Mouse (Mus musculus): Measurements from ENCODE around the gene Ttyh2.

The Ttyh2 gene

GRCm38 (mm10) chr11:114704071-114704913, 29.1 kb downstream of the Ttyh2 start:
- DNase-seq (ENCODE audit: low spot score in 2 of 2), result no peak

GRCm38 (mm10) chr11:114706358-114706757, 31.1 kb downstream of the Ttyh2 start:
- no peak for DNase-seq (ENCODE audit: low spot score in 2 of 2)

- DNase-seq (ENCODE audit: low spot score in 2 of 2), result no peak
These were observed 36.2 kb downstream of the Ttyh2 start for GRCm38 (mm10) chr11:114711393-114711792.

GRCm38 (mm10) chr11:114711861-114712260, 36.6 kb downstream of the Ttyh2 start:
- DNase-seq (ENCODE audit: low spot score in 2 of 2), result no peak

DNA sequence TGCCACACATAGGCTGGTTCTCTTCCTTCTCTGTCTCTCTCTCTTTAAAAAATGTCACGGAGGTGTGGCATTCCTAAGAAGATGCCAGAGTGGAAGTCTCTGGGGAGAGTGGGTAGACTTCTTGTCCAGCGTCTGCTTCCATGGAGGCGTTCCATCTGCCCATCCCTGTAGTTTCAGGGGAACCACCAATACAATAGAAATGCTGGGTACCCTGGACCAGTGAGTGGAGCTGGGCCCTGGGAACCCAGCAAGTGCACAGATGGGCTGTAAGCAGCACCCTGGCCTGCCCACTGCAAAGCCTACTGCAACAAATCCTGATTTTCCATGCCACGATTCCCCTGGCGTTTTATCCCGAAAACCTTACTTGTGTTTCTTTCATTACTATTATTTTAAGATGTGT, 39.3 kb downstream of the Ttyh2 start:
- DNase-seq (ENCODE audit: low spot score in 2 of 2), result no peak

DNA sequence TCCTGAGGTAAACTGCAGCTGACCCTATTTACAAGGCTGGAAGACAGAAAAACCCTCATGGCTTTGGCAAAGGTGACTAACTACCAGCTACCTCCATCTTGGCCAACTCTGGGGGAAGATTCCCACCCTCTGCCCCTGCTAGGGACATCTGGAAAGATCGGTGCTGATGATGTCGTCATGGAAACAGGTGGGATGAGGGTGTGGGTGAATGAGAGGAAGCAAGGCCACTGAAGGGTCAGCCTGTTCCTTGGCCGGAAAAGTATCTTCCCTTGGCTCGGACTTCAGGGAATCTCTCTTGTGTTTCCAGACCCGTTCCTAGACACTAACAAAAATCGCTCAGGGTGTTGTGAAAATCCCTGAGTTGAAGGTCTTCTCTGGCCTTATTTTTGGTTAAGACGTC, 40.3 kb downstream of the Ttyh2 start:
- DNase-seq (ENCODE audit: low spot score in 2 of 2), result no peak

DNA sequence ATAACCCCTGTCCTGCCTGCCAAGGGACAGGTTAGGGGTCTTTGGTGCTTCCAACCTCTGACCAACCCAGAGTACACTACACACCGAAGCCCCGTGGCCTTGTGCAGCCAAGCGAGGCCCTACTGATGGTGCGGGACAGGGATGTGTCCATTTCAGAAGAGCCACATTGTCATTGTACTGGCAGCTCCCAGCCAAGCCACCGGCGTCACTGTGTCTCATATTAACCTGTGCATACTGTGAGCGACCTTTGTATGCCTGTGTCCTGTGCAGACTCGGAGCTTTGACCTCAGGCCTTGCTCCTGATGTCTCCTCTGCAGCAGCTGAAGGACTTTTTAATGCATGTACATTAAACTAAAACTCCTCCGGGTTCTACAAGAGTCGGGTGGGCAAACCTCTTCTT, 45.3 kb downstream of the Ttyh2 start:
- no peak for DNase-seq (ENCODE audit: low spot score in 2 of 2)

DNA sequence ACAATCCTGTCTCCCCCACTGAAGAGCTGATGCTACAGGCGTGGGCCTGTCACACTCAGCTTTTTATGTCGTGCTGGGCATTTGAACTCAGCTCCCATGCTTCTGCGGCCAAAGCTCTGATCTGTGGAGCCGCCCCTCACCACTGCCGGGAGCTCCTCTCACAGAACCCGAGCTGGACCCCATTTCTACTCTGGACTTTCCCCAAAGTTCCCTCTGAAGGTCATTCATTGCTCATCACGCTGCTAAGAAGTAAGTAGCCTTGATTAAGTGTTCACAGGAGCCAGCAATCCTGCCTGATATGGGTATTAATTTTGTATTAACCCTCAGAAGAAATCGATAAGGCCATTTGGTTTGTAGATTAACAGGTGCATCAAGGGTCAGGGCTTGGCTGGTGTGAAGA, 47.2 kb downstream of the Ttyh2 start:
- no peak for DNase-seq (ENCODE audit: low spot score in 2 of 2)

GRCm38 (mm10) chr11:114723030-114723429, 47.8 kb downstream of the Ttyh2 start:
- DNase-seq (ENCODE audit: low spot score in 2 of 2), result no peak

DNA sequence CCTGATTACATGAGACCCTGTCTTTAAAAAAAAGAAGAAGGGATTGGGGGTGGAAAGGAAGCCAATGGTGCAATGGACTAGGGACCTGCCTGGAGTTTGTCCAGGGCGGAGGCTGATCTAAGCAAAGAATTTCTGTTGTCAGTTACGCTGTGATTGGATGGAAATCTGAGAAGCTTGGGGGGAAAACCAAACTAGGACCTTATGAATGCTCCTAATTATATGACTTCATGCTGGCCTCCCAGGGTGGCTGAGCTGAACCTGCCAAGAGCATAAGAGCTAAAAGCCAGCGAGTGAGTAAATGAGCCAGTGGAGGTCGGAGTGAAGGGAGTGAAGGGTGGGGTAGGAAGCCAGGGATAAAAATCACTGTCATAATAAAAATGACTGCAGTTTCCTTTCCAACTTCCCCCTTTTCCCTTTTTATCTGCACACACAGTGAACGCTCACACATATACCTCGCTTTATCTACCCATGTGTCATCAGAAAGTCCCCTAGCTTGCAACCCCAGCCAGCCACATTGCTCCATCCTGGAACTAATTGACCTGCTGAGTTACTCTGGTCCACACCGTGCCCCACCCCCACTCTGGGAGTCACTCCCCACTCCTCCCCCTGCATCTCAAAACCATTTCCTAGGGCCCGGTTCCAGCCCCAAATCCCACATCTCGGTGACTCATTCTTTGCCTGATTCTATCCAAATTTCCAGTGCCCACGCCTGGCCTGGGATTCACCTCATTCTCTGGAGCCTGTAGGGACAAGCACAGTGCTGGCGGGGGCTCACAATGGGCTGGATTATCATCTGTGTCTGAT, 49.8 kb downstream of the Ttyh2 start:
- DNase-seq (ENCODE audit: low spot score in 2 of 2), result peak in 1 of 2 experiments; percentile 71

DNA sequence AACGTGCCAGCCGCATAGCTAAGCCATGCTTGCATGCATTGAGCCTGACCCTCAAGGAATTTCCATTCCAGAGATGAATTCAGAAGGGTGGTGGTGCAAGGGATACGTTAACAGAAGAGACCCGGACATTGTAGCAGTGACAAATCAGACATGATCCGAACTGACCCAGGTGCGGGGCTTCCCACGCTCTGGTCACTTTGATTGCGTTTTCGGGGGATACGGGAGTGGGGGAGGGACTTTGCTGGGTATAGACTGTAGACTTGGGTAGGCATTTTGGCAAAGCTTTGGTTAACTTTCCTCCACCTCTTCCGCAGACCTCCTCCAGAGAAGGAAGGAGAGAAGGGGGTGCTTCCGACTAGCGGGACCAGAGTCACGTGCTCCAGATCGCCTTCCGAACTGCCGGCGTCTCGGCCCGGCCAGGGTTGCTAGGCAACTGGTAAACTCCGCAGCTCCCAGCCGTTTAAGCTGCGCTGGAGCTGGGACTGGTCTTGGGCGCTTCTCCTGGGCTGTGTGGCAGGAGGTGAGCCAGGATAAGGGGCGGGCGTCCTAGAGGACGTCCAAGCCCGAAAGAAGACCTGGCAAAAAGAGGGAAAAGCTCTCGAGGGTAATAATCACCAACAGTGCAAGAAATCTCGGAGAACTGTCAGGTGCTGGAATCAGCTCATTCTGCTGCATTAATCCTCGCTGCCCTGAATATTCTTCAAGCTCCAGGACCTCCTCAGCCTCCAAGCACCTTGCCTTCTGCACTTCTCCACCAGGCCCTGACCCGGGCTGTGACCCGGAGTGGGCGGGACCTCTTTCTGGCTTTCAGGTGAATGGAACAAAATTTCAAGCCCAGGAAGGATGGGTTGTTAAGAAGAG, 52.0 kb downstream of the Ttyh2 start, which contains the start of gene Dnaic2:
Gene Dnaic2 (plus strand): TSS at position 444 of the 861 bp plus-strand sequence.
- DNase-seq (ENCODE audit: low spot score in 2 of 2), result peak; percentile 63 to 78

DNA sequence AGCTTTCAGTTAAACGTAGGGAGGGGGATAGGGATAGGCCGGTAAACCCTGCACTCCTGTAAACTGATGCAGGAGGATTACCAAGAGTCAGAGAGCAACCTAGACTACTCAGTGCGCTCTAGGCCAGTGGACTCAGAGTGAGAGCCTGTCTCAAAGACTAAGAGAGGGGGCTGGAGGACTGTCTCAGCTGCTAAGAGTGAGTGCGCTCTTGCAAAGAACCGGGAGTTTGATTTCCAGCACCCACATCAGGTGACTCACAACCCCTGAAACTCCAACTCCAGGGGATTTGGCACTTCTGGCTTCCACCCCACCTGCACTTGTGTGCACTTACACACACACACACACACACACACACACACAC, 52.6 kb downstream of the Ttyh2 start:
- no peak for DNase-seq (ENCODE audit: low spot score in 2 of 2)

GRCm38 (mm10) chr11:114728333-114728732, 53.1 kb downstream of the Ttyh2 start:
- no peak for DNase-seq (ENCODE audit: low spot score in 2 of 2)

GRCm38 (mm10) chr11:114729832-114730363, 54.7 kb downstream of the Ttyh2 start:
- no peak for DNase-seq (ENCODE audit: low spot score in 2 of 2)

GRCm38 (mm10) chr11:114731711-114732110, 56.5 kb downstream of the Ttyh2 start:
- DNase-seq (ENCODE audit: low spot score in 2 of 2), result no peak

DNA sequence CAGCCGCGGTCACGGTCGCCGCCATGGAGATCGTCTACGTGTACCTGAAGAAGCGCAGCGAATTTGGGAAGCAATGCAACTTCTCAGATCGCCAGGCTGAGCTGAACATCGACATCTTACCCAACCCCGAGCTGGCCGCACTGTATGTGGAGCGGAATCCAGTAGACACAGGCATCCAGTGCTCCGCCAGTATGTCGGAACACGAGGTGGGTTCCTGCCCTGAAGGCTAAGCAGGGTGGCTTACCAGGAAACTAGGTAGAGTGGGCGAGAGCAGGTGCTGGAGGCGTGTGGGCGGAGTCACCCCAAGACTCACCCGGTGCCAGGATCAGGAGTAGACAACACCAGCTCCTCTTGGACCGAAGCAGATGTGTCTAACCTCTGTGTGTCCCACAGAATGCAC, 57.7 kb downstream of the Ttyh2 start:
- no peak for DNase-seq (ENCODE audit: low spot score in 2 of 2)

GRCm38 (mm10) chr11:114736111-114736510, 60.9 kb downstream of the Ttyh2 start:
- DNase-seq (ENCODE audit: low spot score in 2 of 2), result no peak

DNA sequence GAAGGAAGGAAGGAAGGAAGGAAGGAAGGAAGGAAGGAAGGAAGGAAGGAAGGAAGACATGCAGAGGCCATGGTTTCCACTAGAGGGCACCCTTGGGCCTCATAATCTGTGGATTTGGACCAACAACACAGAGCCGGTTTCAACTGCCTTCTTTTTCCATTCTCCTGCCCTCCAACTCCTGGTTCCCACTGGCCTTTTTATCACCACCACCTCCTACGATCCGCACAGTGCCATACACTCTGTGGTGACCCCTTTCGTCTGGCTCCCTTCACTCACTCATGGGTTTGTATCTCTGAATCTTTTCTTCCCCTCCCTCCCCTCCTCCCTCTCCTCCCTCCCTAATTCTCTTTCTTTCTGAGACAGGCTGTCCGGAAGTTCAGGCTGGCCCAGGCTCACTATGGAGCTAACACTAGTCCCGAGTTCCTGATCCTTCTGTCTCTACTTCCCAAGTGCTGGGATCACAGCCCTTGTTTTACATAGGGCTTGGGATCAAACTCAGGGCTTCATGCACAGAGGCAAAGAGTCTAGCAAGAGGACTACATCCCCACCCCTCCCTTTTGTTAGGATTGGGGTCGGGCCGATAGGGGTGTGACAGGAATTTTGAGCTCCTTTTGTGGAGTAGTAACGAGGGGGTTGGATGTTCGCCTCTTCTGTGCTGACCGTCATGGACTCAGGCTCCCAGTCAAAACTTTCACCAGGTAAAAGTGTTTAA, 61.8 kb downstream of the Ttyh2 start:
- no peak for DNase-seq (ENCODE audit: low spot score in 2 of 2)

- DNase-seq (ENCODE audit: low spot score in 2 of 2), result no peak
These were observed 65.4 kb downstream of the Ttyh2 start for GRCm38 (mm10) chr11:114740598-114740997.

DNA sequence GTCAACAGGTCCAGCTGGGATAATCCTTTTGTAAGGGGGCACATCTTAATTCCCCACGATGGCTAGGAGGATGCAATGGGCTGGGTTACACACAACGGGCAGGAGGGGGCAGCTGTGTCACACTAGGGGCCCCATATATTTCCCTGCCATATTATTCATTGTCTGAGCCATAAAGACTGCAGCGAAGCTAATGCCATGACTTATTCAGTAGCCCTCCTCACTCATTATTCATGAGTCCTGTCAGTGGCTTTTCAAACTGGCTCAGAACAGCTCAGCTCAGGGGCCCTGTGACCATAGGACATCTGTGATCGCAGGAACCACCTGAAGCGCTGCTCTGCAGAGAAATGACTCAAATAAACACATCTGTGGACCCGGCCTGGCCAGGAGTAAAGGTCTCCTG, 66.2 kb downstream of the Ttyh2 start:
- DNase-seq (ENCODE audit: low spot score in 2 of 2), result no peak

DNA sequence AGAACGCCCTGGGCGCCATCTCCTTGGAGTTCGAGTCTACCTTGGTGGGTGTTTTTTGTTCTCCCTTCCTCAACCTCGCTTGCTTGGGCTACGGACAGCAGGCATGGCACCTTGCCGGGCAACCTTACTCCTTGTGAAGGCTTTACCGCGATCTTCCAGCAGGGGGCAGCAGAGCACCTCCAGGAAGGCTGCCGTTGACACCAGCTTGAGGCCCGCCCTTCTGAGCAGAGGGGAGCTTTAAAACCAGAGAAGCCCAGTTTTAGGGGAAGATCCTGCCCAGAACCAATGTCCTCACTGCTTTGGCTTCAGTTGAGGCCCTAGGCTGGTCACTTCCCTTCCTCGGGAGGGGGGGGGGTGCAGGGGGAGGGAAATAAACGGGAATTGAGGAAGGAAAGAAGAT, 69.9 kb downstream of the Ttyh2 start:
- DNase-seq (ENCODE audit: low spot score in 2 of 2), result peak; percentile 75 to 95
